Mouse (Mus musculus): ENCODE measurements at regions not wholly inside any gene's neighbourhood (a gene's known extent, or its start where the extent isn't known, plus 50 kb on each side); places are given as distances from the start of the nearest gene placed in this dataset.

GRCm38 (mm10) chr8:31314692-31315358 is 2113.7 kb upstream of the 5930422O12Rik start:
- no peak for DNase-seq

GRCm38 (mm10) chr8:31315359-31315705 is 2113.2 kb upstream of the 5930422O12Rik start:
- no peak for DNase-seq

DNA sequence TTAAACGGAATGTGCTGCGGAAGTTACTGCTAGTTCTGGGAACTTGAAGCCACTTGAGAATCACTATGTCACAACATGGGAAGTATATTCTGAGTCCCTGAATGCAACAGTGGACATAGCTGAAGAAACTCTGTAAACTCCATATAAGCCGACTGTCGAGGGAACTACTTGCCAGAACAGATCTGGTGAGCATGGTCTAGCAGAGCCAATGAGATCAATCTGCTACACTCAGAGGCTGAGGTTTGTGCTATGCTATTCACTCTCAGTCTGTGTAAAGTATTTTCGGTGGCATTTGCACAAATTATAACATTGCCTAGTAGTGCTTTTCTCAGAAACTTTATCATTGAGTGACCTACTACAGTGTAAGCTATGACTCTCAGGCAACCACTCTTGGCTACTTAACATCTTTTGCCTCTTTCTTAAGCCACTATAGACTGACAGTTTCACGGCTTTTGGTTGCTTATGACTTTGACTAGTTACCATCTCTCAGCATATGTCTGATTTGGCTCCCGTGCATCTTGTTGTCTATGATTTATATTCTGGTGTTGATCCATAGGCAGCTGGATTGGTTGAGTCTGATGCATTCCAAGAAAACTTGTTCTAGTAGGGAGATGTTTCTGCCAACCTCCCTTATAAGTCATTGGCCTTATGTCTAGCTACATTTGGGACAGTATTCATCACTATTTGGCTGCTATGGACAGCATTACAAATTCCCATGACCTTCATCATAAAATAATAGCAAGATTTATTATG is 2094.8 kb upstream of the 5930422O12Rik start:
- DNase-seq: no peak

DNA sequence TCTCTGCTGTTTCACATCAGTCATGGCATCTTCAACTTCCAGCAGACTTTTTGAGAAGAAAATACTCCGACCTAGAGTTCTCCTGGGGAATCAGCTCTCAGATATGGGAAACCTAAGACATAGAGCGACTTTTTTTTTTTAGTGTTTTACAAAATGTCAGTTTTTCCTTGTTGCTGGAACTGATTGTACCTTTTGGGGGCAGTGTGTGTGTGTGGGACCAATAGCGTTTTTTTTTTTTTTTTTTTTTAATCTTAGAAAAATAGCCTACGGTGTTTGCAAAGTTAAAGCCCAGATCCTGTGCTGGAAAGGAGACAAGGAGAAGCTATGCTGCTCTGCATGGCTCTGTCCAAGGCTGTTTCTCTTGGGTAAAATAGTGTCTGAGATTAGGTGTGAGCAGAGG is 2080.0 kb upstream of the 5930422O12Rik start:
- DNase-seq: no peak

DNA sequence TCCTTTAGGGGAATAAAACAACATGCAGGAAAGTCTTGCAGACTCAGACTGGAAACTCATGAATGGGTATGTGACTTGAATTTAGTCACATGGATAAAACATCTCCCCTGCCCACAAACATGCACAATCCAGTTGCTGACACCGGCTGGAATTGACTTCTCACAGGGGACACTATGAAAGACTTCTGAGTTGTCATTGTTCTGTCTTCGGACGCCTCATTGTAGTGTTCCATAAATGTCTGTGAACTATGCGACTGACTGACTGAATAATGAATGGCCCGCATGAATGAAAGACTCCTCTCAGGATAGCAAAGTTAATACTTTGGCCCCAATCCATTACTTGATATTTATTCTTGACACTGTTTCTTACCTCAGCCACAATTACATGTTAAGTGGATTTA is 2058.9 kb upstream of the 5930422O12Rik start:
- no peak for DNase-seq

DNA sequence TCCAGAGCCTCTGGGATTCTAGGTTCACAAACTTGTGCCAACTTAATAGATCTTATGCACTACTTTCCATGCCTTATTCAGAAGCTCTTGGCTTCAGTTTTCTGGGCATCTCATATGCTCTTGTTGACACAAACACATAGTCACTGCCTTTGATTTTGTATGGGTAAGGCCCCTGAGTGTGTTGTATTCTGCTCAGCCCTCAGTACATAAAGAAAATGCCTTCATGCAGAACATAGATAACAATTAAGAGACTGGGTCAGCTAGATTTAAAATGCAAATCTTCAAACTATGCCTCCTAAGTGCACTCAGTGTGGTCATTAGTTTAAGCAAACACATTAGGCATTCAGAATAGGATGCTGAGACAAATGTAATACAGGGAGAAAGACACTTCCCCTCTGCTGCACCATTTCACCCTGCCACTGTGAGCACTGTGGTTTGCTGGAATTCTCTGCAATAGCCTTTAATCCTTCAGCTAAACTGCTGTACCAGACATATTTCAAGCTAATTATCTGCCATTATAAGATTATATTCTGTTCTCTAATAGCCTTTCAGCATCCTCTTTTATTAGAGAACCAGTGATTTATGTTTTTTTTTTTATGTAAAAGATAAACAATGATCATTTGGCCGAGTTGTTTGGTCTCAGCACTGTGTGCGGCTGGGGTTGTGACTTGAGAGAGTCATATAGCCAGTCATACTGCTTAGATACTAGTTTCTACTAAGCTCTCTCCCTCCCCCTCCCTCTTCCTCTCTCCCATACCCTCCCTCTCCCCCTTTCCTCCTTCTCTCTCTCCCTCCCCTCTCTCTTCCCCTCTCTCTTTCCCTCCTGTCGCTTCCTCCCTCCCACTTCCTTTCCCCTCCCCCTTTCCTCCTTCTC is 2058.1 kb upstream of the 5930422O12Rik start:
- DNase-seq: no peak

DNA sequence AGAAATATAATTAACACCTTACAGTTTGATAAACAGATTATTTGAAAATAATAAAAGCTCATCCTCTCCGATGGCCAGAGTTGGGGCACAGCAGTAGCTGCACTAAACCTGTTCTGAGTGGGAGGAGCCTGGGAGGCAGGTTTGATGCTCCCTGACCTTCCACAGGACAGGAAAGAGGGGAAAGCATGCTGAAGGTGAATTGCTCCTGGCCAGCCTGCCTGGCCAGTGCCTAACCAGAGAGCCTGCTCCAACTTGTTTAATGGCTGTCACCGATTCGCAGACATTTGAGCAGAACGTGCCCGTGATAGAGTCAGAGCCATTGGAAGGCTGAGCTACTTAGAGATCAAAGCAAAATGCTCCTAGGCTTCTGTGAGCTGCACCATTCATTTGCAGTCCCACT is 2056.9 kb upstream of the 5930422O12Rik start:
- DNase-seq: no peak

GRCm38 (mm10) chr8:31372397-31372796 is 2056.1 kb upstream of the 5930422O12Rik start:
- no peak for DNase-seq

GRCm38 (mm10) chr8:31373140-31373787 is 2055.2 kb upstream of the 5930422O12Rik start:
- no peak for DNase-seq

GRCm38 (mm10) chr8:31377698-31378334 is 2050.7 kb upstream of the 5930422O12Rik start:
- DNase-seq: no peak

GRCm38 (mm10) chr8:31404811-31405210 is 2023.7 kb upstream of the 5930422O12Rik start:
- DNase-seq: no peak

GRCm38 (mm10) chr8:31422241-31422640 is 2006.3 kb upstream of the 5930422O12Rik start:
- peak; percentile 23 for DNase-seq

GRCm38 (mm10) chr8:31427706-31428105 is 2000.8 kb upstream of the 5930422O12Rik start:
- DNase-seq: no peak

GRCm38 (mm10) chr8:31436445-31437191 is 1991.9 kb upstream of the 5930422O12Rik start:
- DNase-seq: peak; percentile 43

DNA sequence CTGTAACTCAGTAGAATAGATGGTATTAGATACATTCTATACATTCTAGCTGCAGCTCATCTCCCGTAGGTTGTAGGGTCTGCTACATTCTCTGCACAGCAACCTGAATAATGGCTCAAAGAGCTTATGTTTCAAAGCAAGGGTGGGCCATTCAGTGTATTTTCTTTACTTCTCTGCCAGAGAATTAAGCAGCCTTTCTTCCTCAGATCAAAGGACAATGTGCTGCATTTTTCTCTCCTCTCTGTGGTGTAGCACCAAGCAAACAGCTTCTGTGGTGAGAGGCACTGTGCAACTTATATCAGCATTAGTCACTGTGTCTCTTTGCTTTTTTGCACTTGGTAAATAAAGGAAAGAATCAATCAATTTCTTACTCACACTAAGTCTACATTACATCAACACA is 1983.7 kb upstream of the 5930422O12Rik start:
- no peak for DNase-seq

- no peak for DNase-seq
These were observed 1980.5 kb upstream of the 5930422O12Rik start for GRCm38 (mm10) chr8:31447984-31448383.

- DNase-seq: no peak
These were observed 1973.6 kb upstream of the 5930422O12Rik start for GRCm38 (mm10) chr8:31454736-31455391.

DNA sequence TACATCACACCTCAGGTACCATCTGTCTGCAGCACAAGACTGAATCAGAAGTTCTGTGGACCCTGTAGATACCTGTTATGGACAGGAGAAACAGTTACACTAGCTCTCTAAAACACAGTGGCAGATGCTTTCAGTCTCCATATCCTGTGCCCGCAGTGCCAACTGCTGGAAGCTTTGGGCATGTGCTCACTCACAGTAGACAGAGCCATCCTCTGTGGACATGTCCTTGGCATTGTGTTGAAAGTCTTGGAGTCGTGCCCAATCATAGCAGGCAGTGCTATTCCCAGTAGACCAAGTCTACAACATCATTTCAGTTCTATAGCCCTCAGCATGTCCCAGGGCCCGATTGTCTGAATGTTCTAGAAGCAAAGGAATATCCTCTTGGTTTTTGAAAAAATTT is 1968.2 kb upstream of the 5930422O12Rik start:
- DNase-seq: peak; percentile 80
